Mouse (Mus musculus) cerebellum, postnatal 36 days (tissue): ENCODE measurements around the gene Aspdh.

ENCODE experiments used
- DNase-seq, 2 experiments: peaks; one replicate each; pipeline ENCODE4 v3.0.0; 2021 to 2022; ENCODE audit warnings: mixed read lengths in 2 of 2

The Aspdh gene

GRCm38 (mm10) chr7:44465111-44465510 lies at the start of gene Aspdh:
Gene Aspdh, plus strand, starts transcription at chr7:44465391.
- peak; percentile 27 to 34 for DNase-seq

- no peak for DNase-seq
These were observed 37.5 kb upstream of the Aspdh start for GRCm38 (mm10) chr7:44427666-44428065.

- DNase-seq: peak; percentile 43 to 59
These were observed 36.8 kb upstream of the Aspdh start for GRCm38 (mm10) chr7:44428171-44428950.

GRCm38 (mm10) chr7:44428968-44429521 lies 36.1 kb upstream of the Aspdh start, which contains the start of gene Lrrc4b:
Gene Lrrc4b, plus strand, starts transcription at chr7:44429018.
- DNase-seq: peak; percentile 43 to 55

GRCm38 (mm10) chr7:44429534-44430488 lies 35.4 kb upstream of the Aspdh start:
- DNase-seq: peak in 1 of 2 experiments; percentile 36

GRCm38 (mm10) chr7:44432550-44432949 lies 32.6 kb upstream of the Aspdh start:
- DNase-seq: no peak

GRCm38 (mm10) chr7:44433371-44433770 lies 31.8 kb upstream of the Aspdh start:
- DNase-seq: no peak

- DNase-seq: no peak
These were observed 31.1 kb upstream of the Aspdh start for GRCm38 (mm10) chr7:44434089-44434488.

GRCm38 (mm10) chr7:44435796-44436195 lies 29.4 kb upstream of the Aspdh start:
- peak; percentile 52 to 55 for DNase-seq

GRCm38 (mm10) chr7:44436267-44436666 lies 28.9 kb upstream of the Aspdh start:
- DNase-seq: peak in 1 of 2 experiments; percentile 42

GRCm38 (mm10) chr7:44437188-44437587 lies 28.0 kb upstream of the Aspdh start:
- DNase-seq: no peak

- peak; percentile 58 to 62 for DNase-seq
These were observed 27.3 kb upstream of the Aspdh start for GRCm38 (mm10) chr7:44437933-44438332.

- no peak for DNase-seq
These were observed 25.5 kb upstream of the Aspdh start for GRCm38 (mm10) chr7:44439696-44440095.

GRCm38 (mm10) chr7:44440479-44440878 lies 24.7 kb upstream of the Aspdh start:
- no peak for DNase-seq

- no peak for DNase-seq
These were observed 24.0 kb upstream of the Aspdh start for GRCm38 (mm10) chr7:44441180-44441579.

- peak; percentile 72 to 75 for DNase-seq
These were observed 23.5 kb upstream of the Aspdh start for GRCm38 (mm10) chr7:44441648-44442109.

- peak; percentile 54 to 56 for DNase-seq
These were observed 22.8 kb upstream of the Aspdh start for GRCm38 (mm10) chr7:44442407-44442821.

GRCm38 (mm10) chr7:44443268-44444173 lies 21.7 kb upstream of the Aspdh start:
- DNase-seq: peak; percentile 73 to 76

GRCm38 (mm10) chr7:44444886-44445527 lies 20.2 kb upstream of the Aspdh start:
- DNase-seq: peak; percentile 31 to 46

GRCm38 (mm10) chr7:44445528-44445923 lies 19.7 kb upstream of the Aspdh start:
- DNase-seq: peak; percentile 41 to 45
